Mouse (Mus musculus) cerebellum, adult 8-10 months (tissue): ENCODE measurements around the gene Scly.

Experiments used
- DNase-seq: peaks from one replicate; pipeline ENCODE4 v3.0.0; 2022

Gene Scly

DNA sequence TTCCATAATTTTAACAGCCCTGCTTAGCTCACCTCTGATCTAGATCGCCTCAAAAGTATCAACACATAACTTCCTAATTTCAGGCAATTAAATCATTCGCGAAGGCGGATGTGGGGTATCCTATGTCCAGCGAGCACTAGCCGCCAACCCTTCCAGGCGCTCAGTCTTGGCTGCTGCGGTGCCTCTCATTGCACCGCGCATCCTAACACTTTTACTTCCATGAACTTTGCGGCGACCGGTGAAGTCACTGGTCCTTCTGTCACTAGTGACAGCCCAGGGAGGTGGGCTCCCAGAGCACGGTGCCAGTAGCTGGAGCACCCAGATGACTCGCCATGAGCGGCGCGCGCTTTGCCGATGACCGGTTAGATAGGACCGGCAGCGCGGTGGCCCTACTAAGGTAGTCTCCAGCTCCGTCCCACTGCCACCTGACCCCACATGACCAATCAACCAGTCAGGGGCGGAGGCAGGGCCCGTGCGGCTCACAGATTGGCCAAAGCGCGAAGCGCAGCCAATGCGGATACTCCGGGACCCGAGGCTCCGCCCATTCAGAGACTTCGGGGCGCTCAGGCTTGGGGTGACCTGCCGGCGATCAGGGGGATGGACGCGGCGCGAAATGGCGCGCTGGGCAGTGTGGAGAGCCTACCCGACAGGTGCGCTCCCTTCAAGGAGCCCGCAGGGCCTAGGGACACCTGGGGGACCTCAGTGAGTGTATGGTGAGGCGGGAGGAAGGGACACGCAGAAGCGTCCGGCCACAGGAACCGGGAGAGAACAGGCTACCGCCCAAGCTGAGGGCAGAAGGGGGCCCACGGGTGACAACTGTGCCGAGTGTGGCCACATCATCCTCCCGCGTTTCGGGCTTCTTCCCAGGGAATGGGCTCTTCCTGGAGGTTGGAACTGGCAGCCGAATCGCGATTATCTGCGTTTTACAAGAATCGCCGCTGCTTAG lies at the start of gene Scly:
TSS of gene Scly (plus strand) at position 540 of the 946 bp plus-strand sequence.
- peak; percentile 95 for DNase-seq

GRCm38 (mm10) chr1:91248970-91249369 lies 49.2 kb upstream of the Scly start:
- peak; percentile 8 for DNase-seq

DNA sequence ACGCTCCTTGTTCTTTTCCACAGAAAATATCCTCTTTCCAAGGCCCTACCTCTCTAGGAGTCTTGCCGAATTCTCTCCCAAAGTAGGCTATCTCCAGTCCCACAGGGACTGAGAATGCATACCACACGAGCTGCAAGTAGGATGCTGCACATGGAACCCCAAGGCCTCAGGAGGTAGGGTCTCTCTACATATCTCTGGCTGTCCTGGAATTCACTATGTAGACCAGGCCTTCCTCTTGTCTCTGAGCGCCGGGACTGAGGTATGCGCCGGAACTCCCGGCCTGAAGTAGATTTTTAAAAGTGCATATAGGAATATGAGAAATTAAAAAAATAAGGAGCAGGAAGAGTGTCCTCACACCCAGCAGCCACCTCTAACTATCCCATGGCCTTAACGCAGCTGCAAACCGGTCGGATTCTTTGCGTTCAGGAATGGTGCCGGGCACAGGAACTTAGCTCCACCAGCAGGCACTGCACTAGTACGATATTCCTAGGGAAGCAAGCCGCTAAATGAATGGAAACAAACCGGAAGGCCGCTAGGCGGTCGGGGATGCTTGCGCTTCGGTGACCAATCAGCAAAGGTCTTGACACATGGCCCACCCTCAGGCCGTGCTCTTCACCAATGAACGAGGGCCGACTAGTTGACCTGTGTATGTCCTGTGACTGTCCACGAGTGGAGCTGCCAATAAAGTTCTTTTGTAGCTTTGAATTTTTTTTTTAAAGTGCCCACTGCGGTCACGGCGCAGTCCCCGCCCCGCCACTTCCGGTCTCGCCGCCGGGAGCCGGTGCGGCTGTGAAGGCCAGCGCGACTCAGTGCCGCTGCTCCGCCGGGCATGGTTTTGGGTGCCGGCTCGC lies 48.3 kb upstream of the Scly start, which contains the start of gene Ube2f:
TSS of gene Ube2f (plus strand) at position 741 of the 851 bp plus-strand sequence.
- DNase-seq, result peak; percentile 91

GRCm38 (mm10) chr1:91250415-91251147 lies 47.6 kb upstream of the Scly start:
- peak; percentile 43 for DNase-seq

DNA sequence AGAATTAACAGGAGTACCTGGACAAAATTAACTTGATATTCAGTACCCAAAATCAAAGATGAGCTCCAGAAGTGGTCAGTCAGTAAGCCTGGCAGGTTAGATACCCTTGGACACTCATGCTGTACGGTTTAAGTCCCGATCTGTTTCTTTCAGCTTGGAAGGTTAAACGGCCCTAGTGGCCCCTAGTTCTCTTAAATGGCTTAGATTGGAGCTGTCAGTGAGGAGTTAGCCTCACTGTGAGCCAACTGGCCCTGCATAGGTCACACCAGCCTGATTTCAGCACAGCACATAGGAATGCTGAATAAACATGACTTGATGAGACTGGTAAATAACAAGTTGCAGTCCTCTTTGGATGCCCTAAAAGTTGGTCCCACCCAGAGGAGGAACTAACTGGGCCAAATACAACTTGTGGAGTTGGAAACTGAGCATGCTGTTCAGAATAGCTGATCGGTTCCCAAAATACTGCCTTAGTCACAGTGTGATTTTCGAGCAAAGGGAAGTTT lies 46.9 kb upstream of the Scly start:
- DNase-seq, result no peak

DNA sequence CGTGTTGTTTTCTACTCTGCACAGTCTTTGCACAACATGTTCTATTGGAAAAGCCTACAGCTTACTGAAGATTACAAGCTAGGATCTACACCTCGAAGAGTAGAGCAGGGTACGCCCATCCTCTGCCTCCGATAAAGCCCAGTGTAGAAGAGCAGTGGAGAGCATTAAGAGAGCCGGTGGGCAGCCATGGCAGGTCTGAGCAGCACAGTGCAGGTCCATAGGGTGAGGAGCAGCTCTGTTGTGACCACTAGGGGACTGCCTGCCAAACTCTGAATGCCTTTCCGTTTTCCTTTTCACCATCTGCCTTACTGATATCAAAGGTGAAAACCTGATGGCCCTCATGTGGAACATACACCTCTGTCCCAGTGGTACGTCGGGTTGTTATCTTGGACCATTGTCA lies 46.2 kb upstream of the Scly start:
- no peak for DNase-seq

- no peak for DNase-seq
Measured at GRCm38 (mm10) chr1:91257918-91258317, 40.2 kb upstream of the Scly start.

DNA sequence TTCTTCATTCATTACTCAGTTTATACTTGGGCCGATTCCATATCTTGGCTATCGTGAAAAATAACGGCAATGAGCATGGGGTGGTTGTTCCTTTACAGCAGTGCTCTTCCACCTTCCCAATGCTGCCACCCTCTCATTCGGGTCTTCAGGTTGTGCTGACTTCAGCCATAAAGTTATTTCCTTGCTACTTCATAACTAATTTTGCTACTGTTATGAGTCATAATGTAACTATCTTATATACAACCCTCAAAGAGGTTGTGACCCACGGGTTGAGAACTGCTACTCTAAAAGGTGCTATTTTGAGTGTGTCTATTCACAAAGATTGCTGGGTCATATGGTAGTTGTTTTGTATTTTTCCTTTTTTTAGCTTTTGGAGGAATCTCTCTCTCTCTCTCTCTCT lies 38.3 kb upstream of the Scly start:
- DNase-seq, result no peak

GRCm38 (mm10) chr1:91262508-91262907 lies 35.6 kb upstream of the Scly start:
- DNase-seq, result no peak

DNA sequence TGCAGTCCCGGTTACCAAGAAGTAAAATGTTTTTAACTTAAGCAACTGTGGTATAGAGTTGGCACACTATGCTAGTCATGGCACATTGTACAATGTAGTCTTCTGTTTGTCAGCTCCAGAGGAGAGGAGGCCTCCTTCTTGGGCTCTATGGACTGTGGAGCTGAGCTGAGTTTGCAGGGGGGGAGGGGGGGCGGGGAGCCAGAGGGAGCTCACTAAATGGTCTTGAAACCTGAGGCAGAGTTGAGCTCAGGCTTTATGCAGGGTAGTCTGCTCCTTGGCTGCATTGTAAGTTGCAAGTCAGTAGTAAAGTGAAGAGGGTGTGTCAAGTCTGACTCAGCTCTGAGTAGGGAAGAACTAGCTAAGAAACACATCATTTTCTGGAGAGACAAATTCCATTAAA lies 25.9 kb upstream of the Scly start:
- no peak for DNase-seq

DNA sequence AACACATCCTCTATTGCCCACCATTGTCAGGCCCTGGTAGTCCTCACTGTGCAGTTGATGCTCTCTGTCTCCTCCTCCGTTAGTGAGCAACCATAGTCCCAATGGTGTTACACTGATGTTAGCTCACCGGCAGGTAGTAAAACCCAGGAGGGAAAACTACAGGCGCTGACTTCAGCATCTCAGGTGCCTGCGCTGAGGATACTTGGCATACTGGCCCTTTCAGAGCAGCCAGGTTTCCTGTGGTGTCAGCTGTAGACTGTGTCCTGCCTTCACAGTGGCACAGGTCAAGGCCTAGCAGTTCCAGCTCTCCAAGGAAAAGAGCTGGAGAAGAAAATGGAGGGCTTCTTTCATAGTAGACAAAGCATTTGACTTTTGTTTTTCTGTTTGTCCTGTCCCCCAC lies 21.6 kb upstream of the Scly start:
- no peak for DNase-seq

GRCm38 (mm10) chr1:91277480-91277879 lies 20.7 kb upstream of the Scly start:
- no peak for DNase-seq

DNA sequence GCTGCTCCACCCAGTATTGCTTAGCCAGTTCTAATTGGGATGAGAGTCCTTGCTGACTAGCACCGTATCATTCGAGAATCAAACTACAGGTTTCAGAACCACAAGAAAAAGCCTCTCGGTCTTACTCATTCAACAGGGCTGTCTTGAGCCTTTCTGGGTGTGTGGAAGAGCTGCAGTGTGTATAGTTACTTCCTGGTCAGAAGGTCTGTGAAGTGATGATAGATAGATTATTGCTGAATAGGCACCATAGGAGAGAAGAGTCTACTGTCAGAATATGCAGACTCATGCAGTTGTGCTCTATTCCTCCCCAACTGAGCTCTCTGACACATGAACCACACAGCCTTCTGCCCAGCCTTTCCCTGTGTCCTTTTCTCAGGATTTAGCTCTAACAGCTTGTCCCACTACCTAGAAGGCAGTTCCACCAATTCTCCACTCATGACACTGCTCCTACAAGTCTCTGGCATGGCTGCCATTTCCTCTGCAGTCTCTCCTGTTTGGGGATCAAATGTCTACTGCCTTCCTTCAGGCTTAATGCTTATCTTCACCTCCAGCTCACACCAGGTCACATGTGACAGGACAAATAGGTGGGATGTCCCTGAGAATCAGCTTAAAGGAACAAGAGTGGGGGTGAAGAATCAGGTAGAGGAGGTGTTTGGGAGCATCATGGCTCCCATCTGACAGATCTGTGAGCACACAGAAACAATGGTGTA lies 19.6 kb upstream of the Scly start:
- DNase-seq, result no peak

GRCm38 (mm10) chr1:91279126-91279525 lies 19.0 kb upstream of the Scly start:
- DNase-seq, result no peak

DNA sequence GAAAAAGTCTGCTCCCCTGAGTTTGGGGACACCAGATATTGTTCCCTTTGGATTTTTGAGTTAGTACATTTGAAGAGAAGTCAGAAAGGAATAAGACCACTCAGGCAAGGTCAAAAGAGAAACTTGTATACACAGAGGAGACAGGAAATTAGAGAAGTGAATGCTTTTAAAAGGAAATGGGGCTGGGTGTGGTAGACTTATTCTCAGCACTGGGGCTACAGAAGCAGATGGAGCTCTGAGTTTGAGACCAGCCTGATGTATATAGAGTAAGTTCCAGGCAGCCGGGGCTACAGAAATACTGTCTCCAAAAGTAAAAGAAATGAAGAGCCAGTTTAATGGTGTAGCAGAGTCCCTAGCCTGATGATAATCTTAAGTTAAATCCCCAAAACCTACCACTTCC lies 15.6 kb upstream of the Scly start:
- DNase-seq, result no peak

DNA sequence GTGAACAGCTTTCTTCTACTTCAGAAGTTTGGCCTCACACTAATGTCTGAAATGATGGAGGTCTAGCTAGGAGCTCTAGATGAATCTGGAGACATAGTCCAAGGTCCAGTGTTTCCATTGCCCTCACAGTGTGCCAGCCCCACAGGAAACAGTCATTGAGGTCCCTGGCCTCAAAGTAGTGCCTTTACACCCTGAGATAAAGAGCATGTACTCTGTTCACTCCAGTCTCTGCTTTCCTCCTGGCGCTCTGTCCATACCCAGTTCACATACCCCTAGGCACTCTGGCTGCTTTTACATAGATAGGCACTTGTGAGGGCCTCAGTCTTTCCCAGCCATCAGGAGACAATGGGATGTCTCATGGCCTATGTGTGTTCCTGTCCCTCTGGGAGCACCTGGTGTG lies 8.8 kb upstream of the Scly start:
- DNase-seq, result no peak

DNA sequence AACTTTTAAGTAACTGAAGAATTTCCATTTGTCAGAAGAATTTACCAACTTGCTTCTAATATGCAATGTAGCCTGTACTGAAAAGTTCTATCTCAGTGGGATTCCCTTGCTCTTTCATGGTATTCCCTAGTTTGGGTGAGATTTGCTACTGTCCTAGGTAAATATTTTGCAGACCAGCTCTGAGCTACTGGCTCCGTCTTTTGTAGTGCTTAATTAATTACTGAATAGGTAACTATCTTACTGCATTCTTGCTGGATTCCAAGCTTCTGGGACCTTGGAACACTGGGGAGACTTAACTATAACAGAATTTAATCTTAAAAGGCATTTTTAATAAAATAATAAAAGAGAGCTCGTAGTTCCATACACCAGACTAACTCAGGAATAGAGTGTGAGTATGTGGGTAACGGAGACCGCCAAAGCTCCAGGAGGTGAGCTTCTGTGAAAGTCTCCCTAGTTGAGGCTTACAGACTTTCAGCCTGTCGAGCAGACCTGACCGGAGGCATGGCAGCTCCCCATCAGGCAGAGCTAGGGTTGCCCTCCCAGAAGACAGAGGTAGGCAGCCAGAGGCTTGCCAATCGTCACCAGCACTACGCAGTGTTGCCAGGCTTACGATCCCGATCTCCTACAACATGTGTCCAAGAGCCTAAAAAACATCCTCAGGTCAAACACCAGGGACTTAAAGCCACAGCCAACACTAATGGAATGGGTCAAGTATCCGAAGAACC lies 5.9 kb upstream of the Scly start:
- DNase-seq, result no peak

DNA sequence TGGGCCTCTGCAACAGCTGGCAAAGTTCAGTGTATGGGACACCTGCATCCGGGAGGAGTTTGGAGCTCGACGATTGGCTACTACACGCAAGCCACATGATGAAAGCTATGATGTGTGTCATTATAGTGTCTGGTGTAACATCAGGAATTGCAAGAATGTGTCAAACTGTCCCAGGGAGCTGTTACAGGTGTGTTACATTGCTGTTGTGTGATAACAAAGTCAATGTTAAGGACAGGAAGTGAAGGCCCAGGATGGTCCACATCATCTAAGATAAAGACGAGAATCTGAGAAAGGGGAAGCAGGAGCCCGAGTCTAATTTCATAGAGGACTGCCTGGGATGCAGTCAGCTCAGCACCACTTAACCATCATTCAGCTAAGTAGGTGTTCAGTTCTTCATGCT lies 2.6 kb upstream of the Scly start:
- DNase-seq, result no peak

GRCm38 (mm10) chr1:91299026-91299706 lies 1.0 kb downstream of the Scly start:
- DNase-seq, result no peak

- DNase-seq, result peak; percentile 20
Measured at GRCm38 (mm10) chr1:91299707-91300426, 1.7 kb downstream of the Scly start.
